Mouse (Mus musculus): ENCODE measurements around the gene Dnm1.
"Not testable (repeated sequence)": the region's sequence is repeated elsewhere in the genome, so short reads cannot be mapped to it uniquely, and the experiment has no call there.

Dnm1 gene

GRCm38 (mm10) chr2:32353007-32353542 is at the start of gene Dnm1:
TSS of gene Dnm1 (minus strand) at chr2:32353338.
- peak; percentile 67 for DNase-seq

DNA sequence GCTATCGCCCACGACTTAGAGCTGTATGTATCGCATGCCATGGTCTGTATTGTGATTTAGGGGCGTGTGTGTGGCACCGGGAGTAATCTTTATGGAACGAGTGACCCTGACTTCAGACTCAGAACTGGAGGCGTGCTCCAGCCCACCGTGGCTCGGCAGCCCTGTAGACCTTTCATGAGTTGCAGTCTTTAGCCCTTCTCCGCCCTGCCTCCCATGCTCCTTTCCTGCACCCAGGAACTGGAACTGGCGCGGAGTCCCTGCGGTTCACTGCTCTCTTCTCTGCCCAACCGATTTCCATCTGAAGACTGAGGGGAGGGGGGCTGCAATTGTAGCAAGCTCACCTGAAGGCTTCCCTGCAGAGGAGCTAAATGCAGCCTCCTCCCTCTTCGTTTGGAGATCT is 43.6 kb upstream of the Dnm1 start:
- DNase-seq = no peak

DNA sequence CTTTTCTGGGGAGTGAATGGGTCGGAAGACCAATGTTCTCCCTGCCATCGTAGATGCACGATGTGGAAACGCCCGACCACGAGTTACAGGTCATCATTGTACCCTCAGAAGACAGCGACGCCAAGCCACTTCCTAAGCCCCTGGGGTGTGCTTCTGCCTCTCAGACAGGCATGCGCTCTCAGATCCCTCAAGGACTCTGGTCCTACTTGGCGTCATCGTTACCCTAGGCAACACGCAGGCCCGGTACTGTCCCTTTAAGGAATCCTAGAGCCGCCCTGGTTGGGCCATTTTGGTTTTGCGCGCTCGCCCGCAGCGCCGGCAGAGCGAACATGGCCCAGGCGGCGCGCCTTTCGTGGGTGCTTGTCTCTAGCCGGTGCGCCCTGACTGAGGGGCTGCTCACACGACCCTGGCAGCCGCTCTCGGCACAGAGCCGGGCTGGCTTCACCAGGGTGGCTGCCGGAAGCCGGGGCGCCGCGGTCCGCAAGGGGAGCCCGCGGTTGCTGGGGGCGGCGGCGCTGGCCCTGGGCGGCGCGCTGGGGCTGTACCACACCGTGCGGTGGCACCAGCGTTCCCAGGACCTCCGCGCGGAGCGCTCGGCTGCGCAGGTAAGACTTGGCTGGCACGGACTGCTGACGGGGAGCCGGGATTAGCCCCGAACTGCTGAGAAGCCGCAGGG is 42.9 kb upstream of the Dnm1 start:
- DNase-seq = peak; percentile 62 to 77

- DNase-seq = peak; percentile 78 to 88
Observed at GRCm38 (mm10) chr2:32395484-32395945, 42.4 kb upstream of the Dnm1 start, which contains the start of gene Ptges2. TSS of gene Ptges2 (plus strand) at chr2:32395896.

DNA sequence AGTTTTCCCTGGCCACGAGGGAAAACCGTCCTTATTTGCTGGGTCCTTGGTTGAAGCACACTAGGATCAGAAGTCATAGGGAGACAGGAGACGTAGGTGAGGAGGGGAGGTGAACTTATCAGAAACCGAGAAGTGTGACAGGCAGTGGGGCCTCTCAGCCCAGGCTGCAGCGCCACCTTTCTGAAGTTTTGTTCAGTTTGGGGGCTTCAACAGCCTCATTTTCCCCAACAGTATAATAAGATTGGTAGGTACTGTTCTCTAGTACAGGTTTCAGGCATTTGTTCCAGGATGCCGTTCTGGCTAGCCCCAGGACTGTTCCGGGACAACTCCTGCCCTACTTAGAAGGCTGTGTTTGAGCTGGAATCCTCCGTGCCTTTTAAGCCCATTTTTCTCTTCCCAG is 41.8 kb upstream of the Dnm1 start:
- peak in 1 of 2 experiments; percentile 51 for DNase-seq

- no peak for DNase-seq
Observed at GRCm38 (mm10) chr2:32392063-32392462, 38.9 kb upstream of the Dnm1 start.

- no peak for DNase-seq
Observed at GRCm38 (mm10) chr2:32390871-32391270, 37.7 kb upstream of the Dnm1 start.

DNA sequence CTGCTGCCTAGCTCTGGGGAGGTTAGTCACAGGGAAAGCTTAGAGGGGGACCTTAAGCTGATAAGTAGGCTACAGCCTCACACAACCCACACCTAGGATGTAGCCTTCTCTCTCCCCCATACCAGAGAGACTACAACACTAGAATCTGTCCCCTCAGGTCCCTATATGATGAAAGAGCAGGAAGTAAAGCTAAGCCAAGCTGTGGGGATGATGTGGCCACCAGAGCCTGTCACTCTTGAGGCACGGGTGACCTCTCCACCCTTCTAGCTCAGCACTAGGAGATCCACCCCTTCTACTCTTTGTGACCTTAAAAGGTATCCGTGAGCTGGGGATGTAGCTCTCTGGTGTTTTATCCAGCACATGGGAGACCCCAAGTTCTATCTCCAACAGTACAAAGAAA is 36.0 kb upstream of the Dnm1 start:
- no peak for DNase-seq

- no peak for DNase-seq
Observed at GRCm38 (mm10) chr2:32387706-32388490, 34.8 kb upstream of the Dnm1 start, which contains the start of gene Lcn2. TSS of gene Lcn2 (minus strand) at chr2:32388252.

GRCm38 (mm10) chr2:32382689-32383088 is 29.6 kb upstream of the Dnm1 start:
- no peak for DNase-seq

DNA sequence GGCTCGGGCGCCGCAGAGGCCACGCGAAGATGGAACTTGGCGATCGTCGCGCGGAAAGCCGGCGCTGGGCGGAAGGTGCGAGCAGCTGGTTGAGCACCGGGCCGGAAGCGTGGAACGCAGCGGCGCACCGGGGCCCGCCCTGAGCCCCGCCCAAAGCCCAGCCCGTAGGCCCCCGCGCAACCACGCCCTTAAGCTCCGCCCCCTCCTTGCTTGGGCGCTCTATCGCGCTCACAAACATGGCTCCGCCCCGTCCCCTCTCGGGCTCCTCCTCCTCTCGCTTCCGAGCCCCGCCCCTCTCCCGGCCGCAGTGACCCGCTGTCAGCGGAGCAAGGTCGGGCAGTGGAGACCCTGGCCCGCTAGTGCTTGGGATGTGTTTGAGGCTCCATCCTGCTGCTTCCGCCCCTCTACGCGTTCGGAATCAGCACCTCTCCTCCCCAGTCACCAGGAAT is 28.7 kb upstream of the Dnm1 start, which contains the start of gene 1110008P14Rik:
1110008P14Rik (minus strand) TSS at position 164 of the 449 bp plus-strand sequence.
- DNase-seq = peak; percentile 91 to 92

DNA sequence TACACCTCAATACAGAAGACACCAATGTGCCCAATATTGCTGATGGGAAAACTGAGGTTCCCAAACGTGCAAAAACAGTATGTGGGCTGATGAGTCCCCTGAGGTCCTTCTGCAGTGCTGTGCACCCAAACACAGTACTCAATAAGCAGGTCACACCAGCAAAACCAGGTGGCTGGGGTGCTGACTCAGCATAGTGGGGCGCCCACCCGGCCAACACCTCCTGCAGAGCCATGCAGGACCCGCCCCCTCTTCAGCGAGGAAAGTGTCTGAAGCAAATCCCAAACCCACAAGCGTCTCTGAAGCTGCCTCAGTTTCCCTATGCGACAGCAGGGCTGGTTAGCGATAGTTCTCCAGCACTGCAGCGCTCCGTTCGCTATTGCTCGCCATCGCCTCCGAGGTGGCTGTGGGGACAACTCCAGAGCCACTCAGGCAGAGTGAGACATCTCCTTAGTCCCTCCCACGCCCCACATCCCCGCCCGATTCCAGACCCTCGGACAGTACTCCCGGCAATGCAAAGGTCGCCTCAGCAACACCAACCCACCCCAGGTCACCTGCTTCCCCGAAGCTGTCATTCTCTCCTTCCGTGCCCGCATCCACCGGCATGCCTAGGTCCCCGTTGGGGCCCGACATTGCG is 28.1 kb upstream of the Dnm1 start:
- peak; percentile 46 to 53 for DNase-seq

DNA sequence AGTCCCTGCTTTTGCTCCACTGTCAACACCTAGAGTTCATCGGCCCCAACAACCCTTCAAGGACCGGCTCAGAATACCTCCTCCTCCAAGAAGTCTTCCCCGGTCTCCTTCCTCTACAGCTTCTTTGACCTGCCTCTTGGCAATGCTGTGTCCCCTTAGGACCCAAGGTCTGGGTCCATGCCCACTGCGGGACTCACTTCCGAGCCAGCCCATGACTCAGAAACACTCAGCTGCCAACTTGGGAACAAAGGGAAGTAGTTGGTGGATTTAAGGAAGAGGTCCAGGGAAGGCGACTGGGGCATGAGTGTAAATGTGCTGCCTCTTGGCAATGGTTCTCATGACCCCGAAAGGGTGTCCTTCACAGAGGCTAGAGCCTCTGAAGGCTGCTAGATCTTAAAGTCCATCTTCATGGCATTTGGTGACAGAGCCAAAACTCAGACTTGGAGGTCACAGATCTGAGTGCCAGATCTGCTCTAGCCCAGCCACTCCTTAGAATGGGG is 26.9 kb upstream of the Dnm1 start:
- no peak for DNase-seq

GRCm38 (mm10) chr2:32376963-32377362 is 23.8 kb upstream of the Dnm1 start:
- DNase-seq = no peak

DNA sequence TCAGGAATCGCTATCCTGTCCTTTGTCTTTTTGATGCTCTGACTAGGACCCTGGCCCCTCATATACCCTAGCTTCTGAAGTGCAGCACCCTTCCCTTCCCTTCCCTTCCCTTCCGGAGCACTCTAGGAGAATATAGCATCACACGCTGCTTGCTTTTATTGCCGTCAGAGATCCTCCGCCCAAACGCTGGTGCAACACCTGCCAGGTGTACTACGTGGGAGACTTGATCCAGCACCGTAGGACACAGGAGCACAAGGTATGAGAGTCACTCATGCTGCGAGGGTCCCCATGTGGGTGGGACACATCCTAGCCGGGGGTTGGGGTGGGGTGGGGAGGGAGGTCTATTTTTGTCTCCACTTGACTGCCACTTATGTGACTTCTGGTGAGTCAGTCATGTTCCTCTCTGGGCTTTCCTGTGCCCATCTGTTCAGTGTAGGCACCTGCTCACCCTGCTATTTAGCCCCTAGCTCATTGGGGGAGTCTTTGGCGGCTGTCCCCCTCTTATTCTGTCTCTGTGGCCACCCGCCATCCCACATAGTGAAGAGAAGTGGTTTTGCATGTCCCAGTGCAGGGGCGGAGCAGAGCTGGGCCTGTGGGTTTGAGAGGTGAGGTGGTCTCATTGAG is 22.3 kb upstream of the Dnm1 start:
- DNase-seq = no peak

DNA sequence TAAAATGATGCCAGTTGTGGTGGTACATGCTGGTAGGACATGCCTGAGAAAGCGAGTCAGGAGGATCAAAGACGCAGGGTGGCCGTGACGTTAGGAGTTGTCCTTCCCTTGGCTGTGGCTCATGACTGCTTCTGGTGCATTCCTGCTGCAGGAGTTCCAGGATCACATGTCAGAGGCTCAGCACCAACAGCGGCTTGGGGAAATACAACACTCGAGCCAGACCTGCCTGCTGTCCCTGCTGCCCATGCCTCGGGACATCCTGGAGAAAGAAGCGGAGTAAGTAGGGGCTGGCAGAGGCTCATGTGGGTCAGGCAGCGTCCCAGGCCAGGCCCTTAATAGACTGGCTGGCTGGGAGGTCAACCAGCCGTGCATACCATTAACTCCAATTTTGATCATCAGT is 21.1 kb upstream of the Dnm1 start:
- DNase-seq = no peak

GRCm38 (mm10) chr2:32367315-32367714 is 14.2 kb upstream of the Dnm1 start:
- DNase-seq = no peak

GRCm38 (mm10) chr2:32364121-32364520 is 11.0 kb upstream of the Dnm1 start:
- DNase-seq = no peak

- DNase-seq = no peak
Observed at GRCm38 (mm10) chr2:32363376-32364106, 10.4 kb upstream of the Dnm1 start.

GRCm38 (mm10) chr2:32362817-32363340 is 9.7 kb upstream of the Dnm1 start:
- peak; percentile 70 to 74 for DNase-seq

- not testable (repeated sequence) for DNase-seq
Observed at GRCm38 (mm10) chr2:32362274-32362673, 9.1 kb upstream of the Dnm1 start.

Measured in thymus, adult 18-20 months (tissue).